Mouse (Mus musculus): ENCODE measurements around the gene Elmod3.

DNA sequence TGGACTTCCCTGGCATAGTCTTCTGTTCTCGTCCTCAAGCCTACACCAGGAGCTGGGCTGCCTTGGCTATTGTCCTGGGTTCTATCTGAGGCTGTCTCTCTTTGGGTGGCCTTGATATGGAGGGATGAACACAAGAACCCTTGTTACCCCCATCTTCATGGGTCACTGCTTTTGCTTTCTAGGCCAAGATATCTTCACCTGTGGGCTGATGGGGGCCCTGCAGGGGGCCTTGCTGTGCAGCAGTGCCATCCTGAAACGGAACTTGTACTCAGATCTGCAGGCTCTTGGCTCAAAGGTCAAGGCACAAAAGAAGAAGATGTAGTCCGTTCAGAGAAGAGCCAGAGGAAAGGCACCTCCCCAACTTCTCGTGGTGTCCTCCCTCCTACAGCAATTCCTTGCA, 8.8 kb upstream of the Elmod3 start:
- no peak for TF ChIP-seq CTCF (IDR thresholded peaks at IDR 0.05; ENCODE audit: low read depth, low read length)
- no peak for TF ChIP-seq EP300 (IDR thresholded peaks at IDR 0.05; ENCODE audit: insufficient read depth, low read depth, low read length)
- TF ChIP-seq POLR2A (IDR thresholded peaks at IDR 0.05; ENCODE audit: insufficient read depth, low read length): no peak

Data from ES-Bruce4 (cell line).